Mouse (Mus musculus) mouse trophoblast stem cell (cell line): Measurements from ENCODE around the gene Usp46.

ENCODE experiments used
- in situ Hi-C, 2 experiments: fragments of 300-500 bp; cut with MseI, MboI; formaldehyde crosslinking; loops; 2 replicates in 1 of 2; 3 replicates in 1 of 2; pipeline ENCODE4 v1.15.1; 2025

Gene Usp46

GRCm38 (mm10) chr5:74070564-74070963 is 2.3 kb upstream of the Usp46 start:
- in situ Hi-C loops: loop anchor here in 1 of 2 experiments (10.0 kb wide), 1 partner anchor 204 kb away; no protein-coding TSS in a partner anchor

- in situ Hi-C loops: no loop called here
These were observed 587 bp upstream of the Usp46 start for GRCm38 (mm10) chr5:74068714-74069321.

- in situ Hi-C loops: no loop called here
These were observed 885 bp downstream of the Usp46 start for GRCm38 (mm10) chr5:74067346-74067745.

- in situ Hi-C loops: no loop called here
These were observed 1.7 kb downstream of the Usp46 start for GRCm38 (mm10) chr5:74066416-74067115.

GRCm38 (mm10) chr5:74065565-74066275 is 2.5 kb downstream of the Usp46 start:
- in situ Hi-C loops: no loop called here

- in situ Hi-C loops: no loop called here
These were observed 3.4 kb downstream of the Usp46 start for GRCm38 (mm10) chr5:74064844-74065243.

- in situ Hi-C loops: no loop called here
These were observed 4.9 kb downstream of the Usp46 start for GRCm38 (mm10) chr5:74063226-74063747.

- in situ Hi-C loops: no loop called here
These were observed 6.0 kb downstream of the Usp46 start for GRCm38 (mm10) chr5:74062266-74062665.

- in situ Hi-C loops: no loop called here
These were observed 6.7 kb downstream of the Usp46 start for GRCm38 (mm10) chr5:74061408-74062047.

- in situ Hi-C loops: no loop called here
These were observed 15.9 kb downstream of the Usp46 start for GRCm38 (mm10) chr5:74052171-74052909.

- in situ Hi-C loops: no loop called here
These were observed 16.6 kb downstream of the Usp46 start for GRCm38 (mm10) chr5:74051394-74052170.

- in situ Hi-C loops: no loop called here
These were observed 17.3 kb downstream of the Usp46 start for GRCm38 (mm10) chr5:74050903-74051302.

GRCm38 (mm10) chr5:74048846-74049495 is 19.3 kb downstream of the Usp46 start:
- in situ Hi-C loops: no loop called here

GRCm38 (mm10) chr5:74044591-74044990 is 23.6 kb downstream of the Usp46 start:
- in situ Hi-C loops: no loop called here

- in situ Hi-C loops: no loop called here
These were observed 25.4 kb downstream of the Usp46 start for GRCm38 (mm10) chr5:74042796-74043340.

- in situ Hi-C loops: no loop called here
These were observed 27.7 kb downstream of the Usp46 start for GRCm38 (mm10) chr5:74040541-74040940.

- in situ Hi-C loops: no loop called here
These were observed 32.8 kb downstream of the Usp46 start for GRCm38 (mm10) chr5:74035454-74035853.

GRCm38 (mm10) chr5:74034177-74034576 is 34.1 kb downstream of the Usp46 start:
- in situ Hi-C loops: no loop called here

GRCm38 (mm10) chr5:74029787-74030186 is 38.4 kb downstream of the Usp46 start:
- in situ Hi-C loops: no loop called here
